Mouse (Mus musculus): ENCODE data around the gene 1700020D05Rik. TPM values are rescaled to one million over a fixed set of nuclear protein-coding genes. Genes with fewer than 3 reads are reported as not detected.

1700020D05Rik gene
- polyA plus RNA-seq (2012; rRNA removed) = 0.77 and 1.5 TPM in 2 replicates

DNA sequence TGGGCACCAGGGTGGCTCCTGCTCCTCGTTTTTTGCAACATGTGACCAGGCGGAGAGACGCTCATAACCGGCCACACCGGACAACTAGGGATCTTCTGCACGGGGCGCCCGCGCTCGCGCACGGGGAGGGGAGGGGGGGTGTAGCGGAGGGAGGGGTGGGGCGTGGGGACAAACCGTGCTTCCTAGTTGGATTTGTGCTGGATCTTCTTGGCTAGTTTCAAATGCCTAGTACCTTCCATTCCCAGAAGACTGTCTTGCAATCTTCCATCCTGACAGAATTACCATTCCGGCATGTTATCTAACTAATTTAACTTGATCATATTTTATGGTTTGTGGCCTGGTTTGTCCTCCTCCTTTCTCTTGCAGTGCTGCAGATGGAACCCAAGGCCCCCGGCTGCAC is at the start of gene 1700020D05Rik:
Gene 1700020D05Rik (minus strand): TSS at position 101 of the 400 bp plus-strand sequence.
- H3K27ac ChIP-seq (ENCODE audit: insufficient read depth, low read length) = no peak within 1 kb of the TSS
- no peaks in the 10 kb centered on the region; the same call in 1 of the 2 replicates for H3K36me3 ChIP-seq (ENCODE audit: control insufficient read depth, insufficient read depth, low read length)
- no peak for TF ChIP-seq POLR2A (IDR thresholded peaks at IDR 0.05; ENCODE audit: low read depth, low read length)
- no peak for TF ChIP-seq CTCF (IDR thresholded peaks at IDR 0.05; ENCODE audit: extremely low read depth, insufficient read depth, insufficient read length, insufficient replicate concordance)
- WGBS = 92% methylated on average over 17 of the region's 17 CpGs
- DNase-seq (ENCODE audit: low read depth in 1 of 2, low spot score in 2 of 2) = no peak
- no peaks in the 10 kb centered on the region for H3K27me3 ChIP-seq (ENCODE audit: control insufficient read depth, insufficient read depth, low read length)
- no peak within 1 kb of the TSS for H3K4me3 ChIP-seq (ENCODE audit: extremely low read depth, insufficient read depth, insufficient read length)
- no peaks in the 10 kb centered on the region for H3K4me1 ChIP-seq (ENCODE audit: control insufficient read depth, insufficient read depth, insufficient read length)

- Histone ChIP-seq H3K36me3 (ENCODE audit: control insufficient read depth, insufficient read depth, low read length) (no peaks in the 10 kb centered on the region), H3K27ac (ENCODE audit: insufficient read depth, low read length) (no peak overlapping the region), H3K27me3 (ENCODE audit: control insufficient read depth, insufficient read depth, low read length) (no peaks in the 10 kb centered on the region), H3K4me3 (ENCODE audit: extremely low read depth, insufficient read depth, insufficient read length) (no peak overlapping the region), H3K4me1 (ENCODE audit: control insufficient read depth, insufficient read depth, insufficient read length) (no peaks in the 10 kb centered on the region)
- WGBS = 71% methylated on average over 4 of the region's 4 CpGs
- no peak for DNase-seq (ENCODE audit: low read depth in 1 of 2, low spot score in 2 of 2)
- no peak for TF ChIP-seq POLR2A (IDR thresholded peaks at IDR 0.05; ENCODE audit: low read depth, low read length)
- TF ChIP-seq CTCF (IDR thresholded peaks at IDR 0.05; ENCODE audit: extremely low read depth, insufficient read depth, insufficient read length, insufficient replicate concordance) = no peak
Observed at GRCm38 (mm10) chr19:5547471-5548056, 44.0 kb upstream of the 1700020D05Rik start.

GRCm38 (mm10) chr19:5544031-5544430 is 40.4 kb upstream of the 1700020D05Rik start:
- Histone ChIP-seq H3K4me1 (ENCODE audit: control insufficient read depth, insufficient read depth, insufficient read length) (no peaks in the 10 kb centered on the region), H3K36me3 (ENCODE audit: control insufficient read depth, insufficient read depth, low read length) (no peaks in the 10 kb centered on the region), H3K4me3 (ENCODE audit: extremely low read depth, insufficient read depth, insufficient read length) (no peak overlapping the region), H3K27me3 (ENCODE audit: control insufficient read depth, insufficient read depth, low read length) (no peaks in the 10 kb centered on the region), H3K27ac (ENCODE audit: insufficient read depth, low read length) (no peak overlapping the region)
- no peak for TF ChIP-seq POLR2A (IDR thresholded peaks at IDR 0.05; ENCODE audit: low read depth, low read length)
- no peak for TF ChIP-seq CTCF (IDR thresholded peaks at IDR 0.05; ENCODE audit: extremely low read depth, insufficient read depth, insufficient read length, insufficient replicate concordance)
- WGBS = 91% methylated on average over 11 of the region's 11 CpGs
- no peak for DNase-seq (ENCODE audit: low read depth in 1 of 2, low spot score in 2 of 2)

DNA sequence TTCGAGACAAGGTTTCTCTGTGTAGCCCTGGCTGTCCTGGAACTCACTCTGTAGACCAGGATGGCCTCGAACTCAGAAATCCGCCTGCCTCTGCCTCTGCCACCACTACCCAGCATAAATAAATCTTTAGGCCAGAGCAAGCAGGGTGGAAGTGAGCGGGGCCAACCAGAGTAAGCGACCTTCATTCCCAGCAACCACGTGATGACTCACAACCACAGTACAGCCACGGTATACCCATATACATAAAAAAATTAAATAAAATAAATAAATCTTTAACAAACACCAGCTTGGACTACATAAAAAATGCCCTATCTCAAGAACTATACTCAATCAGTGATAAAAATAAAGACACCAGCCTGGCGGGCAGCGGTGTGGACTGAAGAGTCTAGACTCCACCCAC is 39.8 kb upstream of the 1700020D05Rik start:
- TF ChIP-seq CTCF (IDR thresholded peaks at IDR 0.05; ENCODE audit: extremely low read depth, insufficient read depth, insufficient read length, insufficient replicate concordance) (no peak), POLR2A (IDR thresholded peaks at IDR 0.05; ENCODE audit: low read depth, low read length) (no peak)
- no peak for DNase-seq (ENCODE audit: low read depth in 1 of 2, low spot score in 2 of 2)
- no peak overlapping the region for H3K27ac ChIP-seq (ENCODE audit: insufficient read depth, low read length)
- no peaks in the 10 kb centered on the region for H3K4me1 ChIP-seq (ENCODE audit: control insufficient read depth, insufficient read depth, insufficient read length)
- H3K4me3 ChIP-seq (ENCODE audit: extremely low read depth, insufficient read depth, insufficient read length) = no peak overlapping the region
- WGBS = 75% methylated on average over 9 of the region's 9 CpGs
- no peaks in the 10 kb centered on the region for H3K36me3 ChIP-seq (ENCODE audit: control insufficient read depth, insufficient read depth, low read length)
- no peaks in the 10 kb centered on the region for H3K27me3 ChIP-seq (ENCODE audit: control insufficient read depth, insufficient read depth, low read length)

- no peak for DNase-seq (ENCODE audit: low read depth in 1 of 2, low spot score in 2 of 2)
Observed at GRCm38 (mm10) chr19:5538786-5539185, 35.2 kb upstream of the 1700020D05Rik start.

DNA sequence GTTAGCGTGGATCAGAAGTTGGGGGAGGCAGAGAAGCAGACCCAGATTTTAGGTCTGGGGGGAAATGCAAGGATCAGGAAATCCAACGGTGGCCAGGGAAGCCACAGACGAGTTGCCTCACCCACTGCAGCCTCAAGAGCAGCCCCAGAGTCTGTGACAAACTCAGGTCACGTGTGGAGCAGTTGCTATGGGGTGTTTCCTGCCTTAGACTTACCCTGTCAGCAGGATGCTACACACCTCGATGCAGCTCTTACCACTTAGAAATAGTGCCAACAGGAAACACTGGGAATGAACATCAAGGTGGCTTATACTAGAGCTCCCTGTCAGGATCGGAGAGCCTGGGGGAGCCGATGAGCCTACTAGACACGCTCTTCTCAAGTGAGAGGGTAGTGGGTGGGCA is 28.9 kb upstream of the 1700020D05Rik start:
- no peaks in the 10 kb centered on the region for H3K36me3 ChIP-seq (ENCODE audit: control insufficient read depth, insufficient read depth, low read length)
- H3K27me3 ChIP-seq (ENCODE audit: control insufficient read depth, insufficient read depth, low read length) = no peaks in the 10 kb centered on the region
- H3K27ac ChIP-seq (ENCODE audit: insufficient read depth, low read length) = no peak overlapping the region
- peaks cover 5% of the 10 kb centered on the region; the same call in 1 of the 2 replicates for H3K4me1 ChIP-seq (ENCODE audit: control insufficient read depth, insufficient read depth, insufficient read length)
- 60% methylated on average over 8 of the region's 8 CpGs for WGBS
- no peak for DNase-seq (ENCODE audit: low read depth in 1 of 2, low spot score in 2 of 2)
- TF ChIP-seq CTCF (IDR thresholded peaks at IDR 0.05; ENCODE audit: extremely low read depth, insufficient read depth, insufficient read length, insufficient replicate concordance) (no peak), POLR2A (IDR thresholded peaks at IDR 0.05; ENCODE audit: low read depth, low read length) (no peak)
- H3K4me3 ChIP-seq (ENCODE audit: extremely low read depth, insufficient read depth, insufficient read length) = no peak overlapping the region

More at GRCm38 (mm10) chr19:5538786-5539185, 35.2 kb upstream of the 1700020D05Rik start:
- 93% methylated on average over 8 of the region's 8 CpGs for WGBS
- Histone ChIP-seq H3K4me1 (ENCODE audit: control insufficient read depth, insufficient read depth, insufficient read length) (no peaks in the 10 kb centered on the region), H3K4me3 (ENCODE audit: extremely low read depth, insufficient read depth, insufficient read length) (no peak overlapping the region), H3K27me3 (ENCODE audit: control insufficient read depth, insufficient read depth, low read length) (no peaks in the 10 kb centered on the region), H3K27ac (ENCODE audit: insufficient read depth, low read length) (no peak overlapping the region), H3K36me3 (ENCODE audit: control insufficient read depth, insufficient read depth, low read length) (no peaks in the 10 kb centered on the region)
- TF ChIP-seq CTCF (IDR thresholded peaks at IDR 0.05; ENCODE audit: extremely low read depth, insufficient read depth, insufficient read length, insufficient replicate concordance) = no peak
- TF ChIP-seq POLR2A (IDR thresholded peaks at IDR 0.05; ENCODE audit: low read depth, low read length) = no peak

DNA sequence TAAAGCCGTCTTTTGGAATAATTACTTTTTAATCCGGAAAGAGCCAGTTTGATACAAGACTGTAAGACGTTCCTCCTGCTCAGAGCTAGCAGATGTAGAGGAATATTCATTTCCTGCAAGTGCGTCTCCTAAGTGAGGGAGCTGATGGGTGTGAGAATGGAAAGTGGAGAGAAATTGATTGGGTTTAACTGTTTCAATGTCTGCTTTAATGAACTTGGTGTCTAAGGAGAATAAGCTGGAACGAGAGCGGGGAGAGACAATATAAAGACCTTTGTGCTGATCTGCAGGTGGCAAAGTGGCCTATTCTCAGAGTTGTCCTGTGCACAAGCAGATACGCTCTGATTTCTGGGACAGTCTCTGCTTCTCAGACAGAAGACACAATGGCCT is 26.5 kb upstream of the 1700020D05Rik start:
- Histone ChIP-seq H3K4me1 (ENCODE audit: control insufficient read depth, insufficient read depth, insufficient read length) (peaks cover 5% of the 10 kb centered on the region; the same call in 1 of the 2 replicates), H3K36me3 (ENCODE audit: control insufficient read depth, insufficient read depth, low read length) (no peaks in the 10 kb centered on the region), H3K27me3 (ENCODE audit: control insufficient read depth, insufficient read depth, low read length) (no peaks in the 10 kb centered on the region), H3K4me3 (ENCODE audit: extremely low read depth, insufficient read depth, insufficient read length) (no peak overlapping the region), H3K27ac (ENCODE audit: insufficient read depth, low read length) (no peak overlapping the region)
- WGBS = 86% methylated on average over 7 of the region's 7 CpGs
- no peak for DNase-seq (ENCODE audit: low read depth in 1 of 2, low spot score in 2 of 2)
- TF ChIP-seq CTCF (IDR thresholded peaks at IDR 0.05; ENCODE audit: extremely low read depth, insufficient read depth, insufficient read length, insufficient replicate concordance) (no peak), POLR2A (IDR thresholded peaks at IDR 0.05; ENCODE audit: low read depth, low read length) (no peak)

Data from spleen, adult 2 months (tissue).